Mouse (Mus musculus) cerebellum, postnatal 14 days (tissue): ENCODE measurements around the gene Hist1h2bc.

Experiments
- DNase-seq, 2 experiments: peaks; one replicate each; pipeline ENCODE4 v3.0.0; 2021; ENCODE audit warnings: mixed read lengths in 2 of 2

The Hist1h2bc gene

DNA sequence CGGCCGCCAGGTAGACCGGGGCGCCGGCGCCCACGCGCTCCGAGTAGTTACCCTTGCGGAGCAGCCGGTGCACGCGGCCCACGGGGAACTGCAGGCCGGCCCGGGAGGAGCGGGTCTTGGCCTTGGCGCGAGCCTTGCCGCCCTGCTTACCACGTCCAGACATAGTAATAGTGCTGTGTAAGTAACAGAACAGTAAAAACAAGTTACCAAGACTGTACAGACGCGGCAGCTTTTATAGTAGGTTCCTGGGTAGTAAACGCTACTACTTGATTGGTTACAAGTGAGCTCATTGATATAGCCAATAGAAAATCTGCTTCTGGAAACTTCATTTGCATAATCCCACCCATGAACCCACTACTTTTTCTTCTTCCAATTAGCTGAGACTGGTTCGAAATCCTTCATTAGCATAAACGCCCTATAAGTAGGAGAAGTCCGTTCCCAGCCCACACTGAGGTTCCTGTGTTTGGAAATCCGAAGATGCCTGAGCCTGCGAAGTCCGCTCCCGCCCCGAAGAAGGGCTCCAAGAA, at the start of gene Hist1h2bc, which contains the start of gene Hist1h2ac:
Gene Hist1h2bc, plus strand, starts transcription at position 445 of the 527 bp plus-strand sequence.
Gene Hist1h2ac, minus strand, starts transcription at position 194 of the 527 bp plus-strand sequence.
- DNase-seq, result peak; percentile 72 to 81

DNA sequence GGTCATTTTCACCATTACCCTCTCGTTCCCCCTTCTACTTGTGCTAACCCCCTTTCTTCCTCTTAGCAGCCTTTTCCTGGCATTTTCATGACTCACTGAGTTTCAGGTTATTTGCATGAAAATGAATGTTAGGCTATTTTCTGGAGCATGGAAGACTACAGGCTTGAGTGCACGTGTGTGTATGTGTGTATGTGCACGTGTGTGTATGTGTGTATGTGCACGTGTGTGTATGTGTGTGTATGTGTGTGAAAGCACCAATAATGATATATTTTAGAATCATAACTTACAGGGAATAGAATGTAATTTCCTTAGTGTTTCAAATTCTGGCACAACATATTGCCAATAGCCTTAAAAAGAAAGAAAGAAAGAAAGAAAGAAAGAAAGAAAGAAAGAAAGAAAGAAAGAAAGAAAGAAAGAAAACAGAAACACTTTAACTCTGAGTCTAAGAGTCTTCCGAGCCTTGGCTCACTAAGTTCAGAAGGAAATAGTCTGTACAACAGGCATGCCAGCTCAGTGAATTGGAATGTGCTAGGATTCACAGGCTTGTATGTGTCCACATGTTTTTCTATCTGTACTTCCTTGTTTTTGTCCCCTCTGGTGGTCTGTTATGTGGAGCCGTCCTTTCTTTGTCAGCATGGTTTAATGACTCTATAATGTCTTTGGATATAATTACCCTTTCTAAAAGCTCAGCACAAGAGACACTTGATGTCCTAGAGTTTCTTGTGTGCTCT, 24.2 kb upstream of the Hist1h2bc start:
- no peak for DNase-seq

GRCm38 (mm10) chr13:23662536-23662935, 21.5 kb upstream of the Hist1h2bc start:
- no peak for DNase-seq

GRCm38 (mm10) chr13:23681990-23682582, 1.9 kb upstream of the Hist1h2bc start:
- DNase-seq, result no peak

DNA sequence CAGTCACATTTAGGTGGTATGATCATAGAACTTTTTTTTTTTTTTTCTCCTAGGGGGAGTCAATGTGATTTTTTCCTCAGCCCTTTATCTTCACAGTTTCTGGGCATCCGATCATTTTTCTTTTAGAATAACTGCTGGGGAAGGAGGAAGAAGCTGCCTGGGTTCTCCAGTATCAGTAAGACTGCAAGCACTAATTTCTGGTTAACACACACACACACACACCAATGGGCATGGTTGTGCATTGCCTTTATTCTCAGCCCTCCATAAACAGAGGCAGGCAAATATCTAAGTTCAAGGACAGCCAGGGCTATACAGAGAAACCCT, 1.4 kb upstream of the Hist1h2bc start:
- DNase-seq, result no peak

DNA sequence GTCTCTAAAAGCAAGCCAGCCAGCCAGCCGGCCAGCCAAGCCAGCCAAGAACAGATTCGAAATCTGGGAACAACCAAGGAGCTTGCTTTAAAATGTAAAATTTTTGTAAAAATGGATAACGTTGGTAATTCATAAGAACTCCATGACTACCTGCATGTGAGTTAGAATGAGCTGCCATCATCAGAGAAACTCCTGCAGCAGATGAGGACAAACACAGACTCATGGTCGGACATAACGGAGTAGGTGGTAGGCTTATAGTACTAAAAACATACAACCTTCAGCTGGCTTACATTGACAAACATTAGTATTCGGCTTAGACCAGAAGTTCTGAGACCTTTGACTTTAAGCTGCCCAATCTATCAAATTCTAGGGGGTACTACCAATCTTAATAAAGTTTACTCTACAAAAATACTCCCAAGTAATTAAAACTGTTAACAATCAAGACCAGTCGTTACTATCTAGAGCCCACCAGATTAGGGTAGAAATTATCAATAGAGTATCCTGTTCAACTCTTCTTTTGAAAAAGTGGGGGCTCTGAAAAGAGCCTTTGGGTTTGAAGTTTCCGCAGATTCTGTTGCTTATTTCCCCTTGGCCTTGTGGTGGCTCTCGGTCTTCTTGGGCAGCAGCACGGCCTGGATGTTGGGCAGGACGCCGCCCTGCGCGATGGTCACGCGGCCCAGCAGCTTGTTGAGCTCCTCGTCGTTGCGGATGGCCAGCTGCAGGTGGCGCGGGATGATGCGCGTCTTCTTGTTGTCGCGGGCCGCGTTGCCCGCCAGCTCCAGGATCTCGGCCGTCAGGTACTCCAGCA, 848 bp upstream of the Hist1h2bc start:
- peak in 1 of 2 experiments; percentile 7 for DNase-seq

GRCm38 (mm10) chr13:23684295-23684945, 421 bp downstream of the Hist1h2bc start:
- DNase-seq, result peak; percentile 40 to 51

DNA sequence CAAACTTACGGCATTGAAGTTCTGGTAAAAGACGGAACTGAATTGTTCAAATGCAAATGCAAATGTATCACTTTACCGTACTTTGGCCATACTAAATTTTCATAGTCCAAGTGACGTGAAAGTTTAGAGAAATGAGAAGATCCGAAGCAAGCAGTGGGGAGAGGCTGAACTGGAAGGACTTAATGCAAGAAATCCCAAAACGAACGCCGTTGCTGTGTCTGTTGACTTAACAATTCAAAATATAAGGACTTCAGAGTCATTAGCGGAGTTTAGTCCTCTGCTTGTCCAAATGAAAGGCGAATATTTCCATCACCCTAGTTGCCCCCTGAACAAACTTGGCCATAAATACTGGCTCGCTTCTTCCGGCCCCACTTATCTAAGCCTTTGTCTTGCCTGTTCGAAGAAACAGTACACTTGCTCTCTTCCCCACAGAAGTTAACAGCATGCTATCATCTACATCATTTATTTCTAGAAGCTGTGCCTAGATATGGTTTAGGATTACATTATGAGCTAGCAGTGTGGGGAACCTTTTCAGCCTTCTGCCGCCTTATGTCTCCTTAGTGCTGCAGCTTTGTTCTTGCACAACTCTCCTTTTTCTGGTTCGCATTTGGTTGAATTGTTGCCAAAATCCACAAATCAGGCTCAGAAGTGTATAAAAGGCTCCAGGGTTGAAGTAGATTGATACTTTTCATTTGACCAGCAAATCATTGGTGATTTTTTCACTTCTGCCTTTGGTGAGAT, 1.3 kb downstream of the Hist1h2bc start:
- peak in 1 of 2 experiments; percentile 9 for DNase-seq

- DNase-seq, result no peak
Measured at GRCm38 (mm10) chr13:23685966-23686365, 2.0 kb downstream of the Hist1h2bc start.

DNA sequence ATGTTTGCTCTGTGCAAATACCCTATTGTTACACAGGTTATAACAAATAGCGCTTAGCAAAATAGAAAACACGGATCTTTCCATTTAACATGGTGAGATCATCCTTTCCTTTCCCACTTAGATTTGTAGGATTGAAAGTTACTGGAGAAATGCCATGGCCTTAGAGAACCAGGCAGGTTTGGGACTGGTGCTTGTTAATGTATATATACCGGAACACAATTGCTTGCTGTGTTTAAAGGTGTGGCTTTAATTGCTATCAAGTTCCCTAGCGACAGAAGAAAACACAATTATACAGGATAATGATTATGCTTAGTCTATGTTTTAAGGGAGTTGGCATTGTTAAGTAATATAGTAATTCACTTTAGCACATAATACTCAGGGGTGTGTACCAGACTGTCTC, 3.2 kb downstream of the Hist1h2bc start:
- DNase-seq, result no peak

- DNase-seq, result no peak
Measured at GRCm38 (mm10) chr13:23687907-23688306, 3.9 kb downstream of the Hist1h2bc start.

DNA sequence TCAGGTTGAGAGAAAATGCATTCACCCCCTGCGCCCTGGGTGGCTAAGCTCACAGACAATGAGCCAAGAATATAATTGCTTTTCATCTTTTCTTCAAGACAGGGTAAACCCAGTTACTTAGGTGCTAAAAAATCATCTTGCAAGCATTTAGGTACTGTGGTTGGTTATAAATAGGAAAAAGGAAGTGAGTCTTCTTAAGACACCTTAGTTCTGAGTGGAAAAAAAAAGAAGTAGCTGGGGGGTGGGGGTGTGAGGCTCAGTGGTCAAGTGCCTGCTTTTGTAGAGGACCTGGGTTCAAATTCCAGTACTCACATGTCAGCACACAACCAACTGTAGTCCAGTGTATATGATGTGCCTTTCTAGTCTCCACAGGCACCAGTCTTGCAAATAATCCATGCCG, 5.0 kb downstream of the Hist1h2bc start:
- DNase-seq, result no peak

DNA sequence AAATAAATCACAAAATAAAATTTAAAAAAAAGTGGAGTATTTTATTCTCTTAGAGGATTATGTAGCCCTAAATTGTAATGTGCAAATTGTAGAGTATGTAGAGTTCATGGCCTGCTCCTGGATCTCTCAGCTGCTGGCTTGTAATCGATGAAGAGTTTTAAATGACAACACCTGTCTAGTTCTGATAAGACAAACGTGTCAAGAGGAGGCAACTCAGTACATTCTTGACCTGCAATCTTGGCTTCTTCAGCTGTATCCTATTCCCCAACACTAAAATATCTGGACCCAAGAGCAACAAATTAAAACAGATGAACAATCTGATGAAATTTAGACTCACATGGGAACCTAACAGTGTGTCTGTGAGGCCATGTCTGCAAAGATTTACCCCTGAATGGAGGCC, 5.5 kb downstream of the Hist1h2bc start:
- no peak for DNase-seq

DNA sequence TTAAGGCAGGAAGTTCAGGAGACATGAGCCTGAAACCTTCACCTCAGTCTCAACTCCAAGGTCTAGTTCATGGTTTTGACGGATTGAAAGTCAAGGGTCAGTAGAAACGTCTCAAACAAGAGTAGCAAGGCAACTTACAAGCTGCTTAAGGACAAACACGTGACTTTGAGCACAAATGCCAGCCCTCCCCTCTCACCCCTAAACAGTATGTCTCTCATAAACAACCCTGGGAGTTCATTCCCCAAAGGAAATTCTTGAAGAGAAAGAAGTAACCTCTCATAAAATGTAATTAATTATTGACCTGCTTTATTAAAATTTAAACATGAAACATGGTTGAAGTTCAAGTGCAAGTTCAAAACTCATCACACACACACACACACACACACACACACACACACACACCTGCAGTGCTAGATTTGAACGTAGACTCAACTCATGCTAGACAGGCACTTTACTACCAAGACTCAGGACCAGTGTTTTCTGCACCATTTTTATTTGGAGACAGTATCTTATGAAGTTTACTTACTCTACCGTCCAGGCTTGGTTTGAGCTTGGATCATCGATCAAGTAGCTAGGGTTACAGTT, 9.9 kb downstream of the Hist1h2bc start:
- DNase-seq, result no peak

- DNase-seq, result no peak
Measured at GRCm38 (mm10) chr13:23694956-23695355, 11.0 kb downstream of the Hist1h2bc start.

- DNase-seq, result no peak
Measured at GRCm38 (mm10) chr13:23695514-23695913, 11.5 kb downstream of the Hist1h2bc start, which contains the start of gene Hist1h1t. Gene Hist1h1t (plus strand): TSS chr13:23695814.

DNA sequence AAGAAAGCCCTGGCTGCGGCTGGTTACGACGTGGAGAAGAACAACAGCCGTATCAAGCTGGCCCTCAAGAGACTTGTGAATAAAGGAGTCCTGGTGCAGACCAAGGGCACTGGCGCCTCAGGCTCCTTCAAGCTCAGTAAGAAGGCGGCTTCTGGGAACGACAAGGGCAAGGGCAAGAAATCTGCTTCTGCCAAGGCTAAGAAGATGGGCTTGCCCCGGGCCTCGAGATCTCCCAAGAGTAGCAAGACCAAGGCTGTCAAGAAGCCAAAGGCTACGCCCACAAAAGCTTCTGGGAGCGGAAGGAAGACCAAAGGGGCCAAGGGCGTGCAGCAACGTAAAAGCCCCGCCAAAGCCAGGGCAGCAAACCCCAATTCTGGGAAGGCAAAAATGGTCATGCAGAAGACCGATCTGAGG, 12.1 kb downstream of the Hist1h2bc start:
- no peak for DNase-seq

GRCm38 (mm10) chr13:23697491-23698299, 13.7 kb downstream of the Hist1h2bc start:
- peak; percentile 32 to 59 for DNase-seq

DNA sequence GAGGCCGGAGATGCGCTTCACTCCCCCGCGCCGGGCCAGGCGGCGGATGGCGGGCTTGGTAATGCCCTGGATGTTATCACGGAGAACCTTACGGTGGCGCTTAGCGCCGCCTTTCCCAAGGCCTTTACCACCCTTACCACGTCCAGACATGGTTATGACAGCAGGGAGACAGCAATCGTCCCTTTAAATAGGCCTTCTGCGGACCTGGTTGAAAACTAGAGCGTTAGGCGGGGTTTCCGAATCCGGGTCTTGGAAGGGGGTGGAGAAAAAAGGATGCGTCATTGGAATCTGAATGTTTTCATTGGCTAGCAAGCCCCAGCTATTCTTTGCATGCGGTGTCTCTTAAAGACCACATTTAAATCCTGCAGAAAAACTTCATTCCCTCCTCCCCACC, 14.3 kb downstream of the Hist1h2bc start, which contains the start of gene Hist1h4c:
Gene Hist1h4c, minus strand, starts transcription at position 155 of the 394 bp plus-strand sequence.
- peak; percentile 98 to 100 for DNase-seq

GRCm38 (mm10) chr13:23698996-23699395, 15.0 kb downstream of the Hist1h2bc start:
- DNase-seq, result no peak

GRCm38 (mm10) chr13:23699767-23700166, 15.8 kb downstream of the Hist1h2bc start:
- no peak for DNase-seq
